Mouse (Mus musculus) kidney, embryonic 15.5 days (tissue): Measurements from ENCODE around the gene Rrn3. TPM values are rescaled to one million over a fixed set of nuclear protein-coding genes. Genes with fewer than 3 reads are reported as not detected.

Experiments
- ATAC-seq: fragments of 200-750 bp; cut with Nextera tagmentation; replicated peaks from 2 replicates; pipeline ENCODE4 v1.8.0; 2017; ENCODE audit warnings: moderate TSS enrichment; ENCODE audit not compliant: low FRiP score
- H3K27ac ChIP-seq: fragments of 300-500 bp; sonication (generic); 2 replicates; pipeline ENCODE4 v1.5.1; 2015; ENCODE audit warnings: mild to moderate bottlenecking, inconsistent platforms
- H3K27me3 ChIP-seq: fragments of 300-500 bp; sonication (generic); 2 replicates; pipeline ENCODE4 v1.6.1; 2015; ENCODE audit warnings: inconsistent platforms
- H3K36me3 ChIP-seq: fragments of 300-500 bp; sonication (generic); 2 replicates; pipeline ENCODE4 v1.6.1; 2015; ENCODE audit warnings: inconsistent platforms
- H3K4me1 ChIP-seq: fragments of 300-500 bp; sonication (generic); 2 replicates; pipeline ENCODE4 v1.6.1; 2015; ENCODE audit warnings: inconsistent platforms
- H3K4me2 ChIP-seq: fragments of 300-500 bp; sonication (generic); 2 replicates; pipeline ENCODE4 v1.6.1; 2015; ENCODE audit warnings: moderate library complexity, mild to moderate bottlenecking, inconsistent platforms
- H3K4me3 ChIP-seq: fragments of 300-500 bp; sonication (generic); replicated peaks from 2 replicates; pipeline ENCODE4 v1.5.1; 2015; ENCODE audit warnings: mild to moderate bottlenecking, inconsistent platforms
- H3K9ac ChIP-seq: fragments of 300-500 bp; sonication (generic); 2 replicates; pipeline ENCODE4 v1.6.1; 2015; ENCODE audit warnings: mild to moderate bottlenecking, inconsistent platforms
- H3K9me3 ChIP-seq: fragments of 300-500 bp; sonication (generic); replicated peaks from 2 replicates; pipeline ENCODE4 v1.6.1; 2016; ENCODE audit warnings: inconsistent platforms
- WGBS: fragments of 180-500 bp; shearing (Covaris S2); methylation state at CpG from one replicate; pipeline ENCODE4 v1.1.7; 2015; ENCODE audit warnings: mixed read lengths; 5-methylcytosine and 5-hydroxymethylcytosine counted together
- polyA plus RNA-seq: library from polyadenylated mRNA; unstranded; fragments of >200 nt; fragmentation: Nextera tagmentation; extraction: Ambion mirVana; gene quantifications from 2 replicates; pipeline ENCODE4 v1.2.1, GENCODE M21; 2015

Rrn3 gene
- polyA plus RNA-seq, 1 experiment from 2014 or later: 68.2 TPM

DNA sequence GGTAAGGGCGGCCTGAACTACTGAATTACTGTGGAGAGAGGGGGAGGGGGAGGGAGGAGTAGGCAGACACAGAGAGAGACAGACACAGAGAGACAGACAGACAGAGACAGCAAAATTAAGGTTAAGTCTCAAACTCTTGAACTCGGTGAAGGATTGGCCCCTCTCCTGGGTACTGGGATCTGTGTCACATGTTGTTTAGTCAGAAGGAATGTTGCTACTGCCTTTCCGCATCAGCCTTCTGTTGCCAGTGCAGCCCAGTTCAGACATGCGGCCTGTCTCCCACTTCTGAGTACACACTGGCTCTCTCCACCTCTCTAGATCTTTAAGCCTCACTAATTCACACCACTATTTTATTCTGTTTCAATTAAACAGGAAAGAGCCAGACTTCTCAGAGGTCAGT is 46.0 kb downstream of the Rrn3 start:
- Histone ChIP-seq H3K27ac (no peak overlapping the region), H3K4me3 (no peak overlapping the region), H3K4me1 (0 out of 2 replicates have a peak, but pooled peaks cover 2% of the 10 kb centered on the region), H3K9me3 (no peaks in the 10 kb centered on the region), H3K36me3 (peaks cover 53% of the 10 kb centered on the region), H3K27me3 (no peaks in the 10 kb centered on the region), H3K4me2 (no peak overlapping the region), H3K9ac (no peak overlapping the region)
- 88% methylated on average over 4 of the region's 4 CpGs for WGBS
- ATAC-seq: no peak

DNA sequence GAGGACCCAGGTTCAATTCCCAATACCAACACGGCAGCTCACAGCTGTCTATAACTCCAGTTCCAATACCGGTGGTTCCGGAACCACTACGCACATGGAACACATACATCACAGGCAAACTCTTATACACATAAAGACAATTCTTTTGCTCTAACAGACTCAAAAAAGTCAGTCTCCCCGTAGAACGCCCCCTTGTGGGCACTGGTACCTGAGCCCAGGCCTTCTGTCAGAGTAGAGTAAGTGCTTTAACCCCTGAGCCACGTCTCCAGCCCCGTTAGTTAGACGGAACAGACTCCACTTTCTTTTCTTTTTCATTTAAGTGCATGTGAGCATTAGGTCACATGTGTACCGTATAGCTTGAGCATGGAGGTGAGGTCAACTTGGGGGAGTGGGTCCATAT is 49.9 kb downstream of the Rrn3 start:
- ATAC-seq: no peak
- H3K36me3 ChIP-seq: peaks cover 88% of the 10 kb centered on the region

DNA sequence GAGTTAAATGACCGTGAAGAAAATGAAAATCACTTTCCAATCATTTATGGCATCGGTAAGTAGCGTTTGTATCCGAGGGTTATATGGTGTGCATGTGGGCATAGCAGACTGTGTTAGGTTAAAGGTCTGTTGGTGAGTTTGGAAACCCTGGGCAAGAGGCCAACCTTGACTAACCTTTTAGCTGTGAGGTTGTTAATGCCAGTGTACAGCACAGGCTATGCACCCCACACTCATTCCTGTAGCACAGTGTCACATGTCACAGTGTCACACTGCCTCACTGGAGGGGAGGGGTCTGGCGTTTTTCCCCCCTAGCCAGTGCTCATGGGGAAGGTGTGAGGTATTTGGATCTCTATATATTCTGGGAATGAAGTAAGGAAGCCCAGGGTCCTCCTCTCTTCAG is 51.1 kb downstream of the Rrn3 start:
- Histone ChIP-seq H3K27ac (no peak overlapping the region), H3K9me3 (no peaks in the 10 kb centered on the region), H3K36me3 (peaks cover 99% of the 10 kb centered on the region), H3K4me3 (no peak overlapping the region), H3K4me2 (no peak overlapping the region), H3K9ac (no peak overlapping the region), H3K27me3 (no peaks in the 10 kb centered on the region), H3K4me1 (no peaks in the 10 kb centered on the region)
- no peak for ATAC-seq
- WGBS: 84% methylated on average over 5 of the region's 5 CpGs

More for the DNA sequence above, 49.9 kb downstream of the Rrn3 start:
- Histone ChIP-seq H3K4me2 (no peak overlapping the region), H3K9ac (no peak overlapping the region), H3K27me3 (no peaks in the 10 kb centered on the region), H3K9me3 (no peaks in the 10 kb centered on the region), H3K4me3 (no peak overlapping the region), H3K4me1 (0 out of 2 replicates have a peak, but pooled peaks cover 2% of the 10 kb centered on the region), H3K27ac (no peak overlapping the region)
- 91% methylated on average over 10 of the region's 10 CpGs for WGBS

DNA sequence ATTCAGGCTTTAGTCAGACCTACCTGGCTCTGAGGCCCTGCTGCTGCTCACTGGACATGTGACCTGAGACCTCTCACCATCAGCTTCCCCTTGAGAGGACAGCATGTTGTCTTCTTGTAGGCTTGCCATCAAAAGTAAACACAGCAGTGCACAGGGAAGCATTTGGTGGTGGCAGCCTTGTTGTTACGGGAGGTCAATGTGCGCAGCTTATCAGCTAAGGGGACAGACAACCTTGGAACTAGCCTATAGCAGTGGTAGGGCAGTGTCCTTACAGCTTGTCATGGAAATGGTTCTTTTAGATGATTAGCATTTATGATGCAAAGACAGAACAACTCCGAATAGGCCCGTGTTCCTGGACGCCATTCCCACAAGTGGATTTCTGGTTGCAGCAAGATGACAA is 53.9 kb downstream of the Rrn3 start:
- H3K9me3 ChIP-seq: no peaks in the 10 kb centered on the region
- no peak for ATAC-seq
- H3K27ac ChIP-seq: no peak overlapping the region
- H3K9ac ChIP-seq: no peak overlapping the region
- H3K27me3 ChIP-seq: no peaks in the 10 kb centered on the region
- no peak overlapping the region for H3K4me2 ChIP-seq
- peaks cover 100% of the 10 kb centered on the region for H3K36me3 ChIP-seq
- H3K4me3 ChIP-seq: no peak overlapping the region
- WGBS: 94% methylated on average over 5 of the region's 5 CpGs
- no peaks in the 10 kb centered on the region for H3K4me1 ChIP-seq

DNA sequence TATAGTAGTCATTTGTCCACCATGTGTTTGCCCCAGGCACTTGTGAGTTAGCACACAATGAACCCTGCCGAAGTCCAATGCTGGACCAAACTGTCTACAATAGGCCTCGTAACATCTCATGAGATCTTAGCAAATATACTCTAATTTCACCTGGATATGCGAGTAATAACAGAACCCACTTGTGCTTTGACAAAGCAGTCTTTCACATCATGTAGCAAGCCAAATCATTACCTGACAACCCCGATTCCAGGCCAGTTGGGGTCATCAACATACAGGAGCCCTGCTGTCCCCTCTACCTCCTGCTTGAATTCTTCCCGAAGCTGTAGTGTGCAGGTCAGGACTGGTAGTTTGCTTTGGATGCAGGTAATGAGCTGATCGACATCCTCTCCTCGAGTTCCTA is 59.5 kb downstream of the Rrn3 start:
- Histone ChIP-seq H3K4me2 (no peak overlapping the region), H3K9me3 (no peaks in the 10 kb centered on the region)

DNA sequence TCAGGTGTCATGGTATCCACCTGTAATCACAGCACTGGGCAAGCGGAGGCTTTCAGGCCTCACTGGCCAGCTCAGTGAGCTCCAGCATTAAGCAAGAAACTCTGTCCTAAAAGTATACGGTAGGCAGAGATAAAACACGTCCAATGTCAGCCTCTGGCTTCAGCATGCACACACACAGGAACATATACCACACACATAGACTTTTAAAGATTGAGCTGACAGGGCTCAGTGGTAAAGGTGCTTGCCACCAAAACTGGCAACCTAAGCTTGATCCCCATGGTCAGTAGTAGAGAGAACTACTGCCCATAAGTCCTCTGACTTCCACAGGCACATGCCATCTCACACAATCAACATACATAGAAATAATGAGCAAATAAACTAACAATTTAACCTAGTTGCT is 60.4 kb downstream of the Rrn3 start:
- H3K4me3 ChIP-seq: no peak overlapping the region
- H3K4me2 ChIP-seq: no peak overlapping the region
- H3K4me1 ChIP-seq: no peaks in the 10 kb centered on the region
- no peak overlapping the region for H3K27ac ChIP-seq
- no peak overlapping the region for H3K9ac ChIP-seq
- no peaks in the 10 kb centered on the region for H3K9me3 ChIP-seq
- peaks cover 98% of the 10 kb centered on the region for H3K36me3 ChIP-seq
- WGBS: 90% methylated on average over 3 of the region's 3 CpGs
- ATAC-seq: no peak
- H3K27me3 ChIP-seq: no peaks in the 10 kb centered on the region

More for the DNA sequence above, 59.5 kb downstream of the Rrn3 start:
- Histone ChIP-seq H3K9ac (no peak overlapping the region), H3K27me3 (no peaks in the 10 kb centered on the region), H3K4me1 (no peaks in the 10 kb centered on the region), H3K36me3 (peaks cover 99% of the 10 kb centered on the region), H3K27ac (no peak overlapping the region), H3K4me3 (no peak overlapping the region)
- 90% methylated on average over 7 of the region's 7 CpGs for WGBS
- ATAC-seq: no peak

DNA sequence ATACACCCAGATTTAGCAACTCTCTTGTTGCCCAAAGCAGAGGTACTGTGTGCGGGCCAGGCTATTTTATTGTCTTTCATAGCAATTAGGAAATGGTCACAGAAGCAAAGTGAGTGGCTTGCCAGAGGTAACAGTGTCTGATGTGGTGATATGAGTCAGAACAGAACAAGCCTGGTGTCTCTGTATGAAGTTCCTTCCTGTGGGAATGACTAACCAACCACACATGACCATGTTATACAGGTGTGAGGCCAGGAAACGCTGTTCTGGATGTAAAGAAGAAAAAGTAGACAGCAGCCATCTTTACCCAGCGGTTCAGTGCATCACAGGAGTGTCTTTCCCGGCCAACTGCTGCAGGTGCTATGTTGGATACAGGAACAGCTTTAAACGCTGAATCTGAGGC is 64.5 kb downstream of the Rrn3 start:
- no peaks in the 10 kb centered on the region for H3K9me3 ChIP-seq
- no peak overlapping the region for H3K27ac ChIP-seq
- peaks cover 87% of the 10 kb centered on the region for H3K36me3 ChIP-seq
- H3K4me1 ChIP-seq: no peaks in the 10 kb centered on the region
- H3K27me3 ChIP-seq: no peaks in the 10 kb centered on the region
- H3K4me2 ChIP-seq: no peak overlapping the region
- no peak for ATAC-seq
- no peak overlapping the region for H3K4me3 ChIP-seq
- 97% methylated on average over 5 of the region's 5 CpGs for WGBS
- no peak overlapping the region for H3K9ac ChIP-seq

DNA sequence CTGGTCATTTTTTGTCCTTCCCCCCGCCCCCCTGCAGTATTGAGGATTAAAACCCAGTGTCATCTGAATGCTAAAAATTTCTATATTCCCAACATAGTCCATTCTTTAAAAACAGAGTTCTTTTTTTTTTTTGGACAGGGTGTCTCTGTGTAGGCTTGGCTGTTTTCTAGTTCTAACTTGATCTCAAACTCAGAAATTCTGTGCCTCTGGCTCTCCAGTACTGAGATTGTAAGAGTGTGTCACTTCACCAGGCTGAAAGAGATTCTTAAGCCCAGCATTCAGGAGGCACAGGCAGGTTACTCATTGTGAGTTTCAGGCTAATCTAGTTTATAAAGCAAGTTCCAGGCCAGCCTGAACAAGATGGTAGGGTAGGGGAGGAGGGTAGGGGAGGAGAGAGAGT is 66.2 kb downstream of the Rrn3 start:
- 83% methylated on average over 1 of the region's 1 CpGs for WGBS
- no peak overlapping the region for H3K9ac ChIP-seq
- ATAC-seq: no peak
- H3K4me1 ChIP-seq: no peaks in the 10 kb centered on the region
- no peaks in the 10 kb centered on the region for H3K9me3 ChIP-seq
- peaks cover 74% of the 10 kb centered on the region for H3K36me3 ChIP-seq
- no peak overlapping the region for H3K4me2 ChIP-seq
- no peak overlapping the region for H3K27ac ChIP-seq
- no peaks in the 10 kb centered on the region for H3K27me3 ChIP-seq
- H3K4me3 ChIP-seq: no peak overlapping the region

DNA sequence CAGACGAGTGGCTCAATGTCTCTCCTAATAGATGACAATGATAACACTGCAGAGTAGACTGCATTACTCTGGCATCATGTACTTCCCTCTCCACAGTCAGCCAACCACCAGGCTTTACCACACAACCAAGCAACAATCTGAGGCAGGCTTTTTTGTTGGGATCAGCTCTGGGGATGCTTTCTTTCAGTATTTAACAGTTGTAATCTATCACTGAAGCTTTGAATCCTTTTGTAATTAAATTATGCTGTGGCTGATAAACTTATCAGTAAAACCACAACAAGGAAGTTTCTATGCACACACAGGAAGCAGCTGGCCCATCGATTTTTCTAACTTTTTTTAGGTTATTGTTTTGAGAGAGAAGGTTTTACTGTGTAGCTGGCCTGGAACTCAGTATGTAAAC is 67.8 kb downstream of the Rrn3 start:
- Histone ChIP-seq H3K27ac (no peak overlapping the region), H3K27me3 (no peaks in the 10 kb centered on the region), H3K9me3 (no peaks in the 10 kb centered on the region), H3K36me3 (peaks cover 68% of the 10 kb centered on the region), H3K4me1 (no peaks in the 10 kb centered on the region), H3K4me3 (no peak overlapping the region), H3K9ac (no peak overlapping the region), H3K4me2 (no peak overlapping the region)
- no peak for ATAC-seq
- WGBS: 81% methylated on average over 2 of the region's 2 CpGs

DNA sequence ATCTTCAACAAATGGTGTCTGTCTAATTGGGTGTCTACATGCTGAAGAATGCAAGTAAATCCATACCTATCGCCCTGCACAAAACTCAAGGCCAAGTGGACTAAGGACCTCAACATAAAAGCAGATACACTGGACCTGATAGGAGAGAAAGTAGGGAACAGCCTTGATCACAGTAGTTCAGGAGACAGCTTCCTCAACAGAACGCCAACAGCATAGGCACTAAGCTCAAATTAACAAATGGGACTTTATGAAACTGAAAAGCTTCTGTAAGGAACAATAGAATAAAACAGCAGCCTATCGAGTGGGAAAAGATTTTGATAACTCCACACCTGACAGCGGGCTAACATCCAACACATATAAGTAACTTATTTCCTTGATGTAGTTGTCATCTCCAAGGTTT is 70.9 kb downstream of the Rrn3 start:
- no peaks in the 10 kb centered on the region for H3K4me1 ChIP-seq
- WGBS: 95% methylated on average over 4 of the region's 4 CpGs
- no peak for ATAC-seq
- H3K9me3 ChIP-seq: no peaks in the 10 kb centered on the region
- H3K27ac ChIP-seq: no peak overlapping the region
- H3K27me3 ChIP-seq: no peaks in the 10 kb centered on the region
- no peak overlapping the region for H3K9ac ChIP-seq
- no peak overlapping the region for H3K4me2 ChIP-seq
- no peak overlapping the region for H3K4me3 ChIP-seq
- H3K36me3 ChIP-seq: peaks cover 63% of the 10 kb centered on the region

DNA sequence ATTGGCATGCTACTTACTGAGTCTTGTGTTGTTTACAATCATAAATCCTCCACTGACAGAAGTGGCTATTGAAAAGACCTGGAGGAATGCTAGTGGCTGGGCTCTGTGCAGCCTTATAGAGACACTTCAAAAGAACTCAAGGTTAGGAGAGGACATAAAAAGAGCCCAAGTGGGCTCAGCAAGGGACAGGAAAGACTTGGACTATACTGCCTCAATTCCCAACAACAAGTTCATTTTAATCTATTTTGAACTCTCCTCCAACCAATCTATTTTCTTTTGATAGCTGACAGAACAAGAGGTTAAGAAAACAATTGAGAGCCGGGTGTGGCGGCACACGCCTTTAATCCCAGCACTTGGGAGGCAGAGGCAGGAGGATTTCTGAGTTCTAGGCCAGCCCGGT is 73.4 kb downstream of the Rrn3 start:
- H3K9me3 ChIP-seq: no peaks in the 10 kb centered on the region
- no peak overlapping the region for H3K4me3 ChIP-seq
- no peak overlapping the region for H3K9ac ChIP-seq
- 95% methylated on average over 4 of the region's 4 CpGs for WGBS
- H3K4me1 ChIP-seq: no peaks in the 10 kb centered on the region
- H3K36me3 ChIP-seq: peaks cover 57% of the 10 kb centered on the region
- no peak for ATAC-seq
- no peak overlapping the region for H3K4me2 ChIP-seq
- H3K27me3 ChIP-seq: no peaks in the 10 kb centered on the region
- no peak overlapping the region for H3K27ac ChIP-seq
